Mouse (Mus musculus) G1E (cell line): ENCODE data around the gene Hs3st3b1.

Experiments
- CTCF ChIP-seq: IDR thresholded peaks from 2 replicates; pipeline ENCODE4 v1.5.1; 2012; ENCODE audit warnings: low read depth, low read length, inconsistent platforms, mixed read lengths
- GATA1 ChIP-seq: IDR thresholded peaks from 2 replicates; pipeline ENCODE4 v1.6.1; 2012; ENCODE audit warnings: borderline replicate concordance, low read length, inconsistent platforms, mixed read lengths
- TAL1 ChIP-seq: conservative IDR thresholded peaks from 2 replicates; pipeline ENCODE4 v1.6.1; 2012; ENCODE audit warnings: low read depth, low read length, inconsistent platforms, mixed read lengths

DNA sequence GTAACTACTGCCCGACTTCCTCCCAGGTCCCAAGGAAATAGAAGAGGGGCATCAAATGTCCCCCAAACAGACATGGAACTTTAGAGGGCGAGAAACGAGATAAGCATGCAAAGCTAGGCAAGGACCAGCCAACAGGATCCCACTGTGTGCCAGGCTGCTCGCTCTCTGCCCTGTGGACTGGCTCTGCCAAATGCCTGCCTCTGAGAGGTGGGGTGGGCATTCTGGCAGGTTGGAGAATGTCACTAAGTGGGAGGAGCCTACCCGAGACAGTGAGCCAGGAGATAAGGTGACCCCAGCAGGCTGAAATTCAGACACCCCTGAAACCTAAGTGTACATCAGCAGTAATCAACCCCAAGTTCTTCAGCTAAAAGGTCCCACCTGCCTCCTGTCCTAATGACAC, 11.1 kb downstream of the Hs3st3b1 start:
- TF ChIP-seq CTCF (no peak), TAL1 (no peak), GATA1 (no peak)
